Mouse (Mus musculus): ENCODE measurements around the gene Zmynd10. TPM values are rescaled to one million over a fixed set of nuclear protein-coding genes. Genes with fewer than 3 reads are reported as not detected.
A peak's percentile ranks its signal among the peaks of the same experiment; 100 is the strongest.

Zmynd10 gene
- total RNA-seq, 2 experiments from 2014 or later = 3.4 to 4.3 TPM

DNA sequence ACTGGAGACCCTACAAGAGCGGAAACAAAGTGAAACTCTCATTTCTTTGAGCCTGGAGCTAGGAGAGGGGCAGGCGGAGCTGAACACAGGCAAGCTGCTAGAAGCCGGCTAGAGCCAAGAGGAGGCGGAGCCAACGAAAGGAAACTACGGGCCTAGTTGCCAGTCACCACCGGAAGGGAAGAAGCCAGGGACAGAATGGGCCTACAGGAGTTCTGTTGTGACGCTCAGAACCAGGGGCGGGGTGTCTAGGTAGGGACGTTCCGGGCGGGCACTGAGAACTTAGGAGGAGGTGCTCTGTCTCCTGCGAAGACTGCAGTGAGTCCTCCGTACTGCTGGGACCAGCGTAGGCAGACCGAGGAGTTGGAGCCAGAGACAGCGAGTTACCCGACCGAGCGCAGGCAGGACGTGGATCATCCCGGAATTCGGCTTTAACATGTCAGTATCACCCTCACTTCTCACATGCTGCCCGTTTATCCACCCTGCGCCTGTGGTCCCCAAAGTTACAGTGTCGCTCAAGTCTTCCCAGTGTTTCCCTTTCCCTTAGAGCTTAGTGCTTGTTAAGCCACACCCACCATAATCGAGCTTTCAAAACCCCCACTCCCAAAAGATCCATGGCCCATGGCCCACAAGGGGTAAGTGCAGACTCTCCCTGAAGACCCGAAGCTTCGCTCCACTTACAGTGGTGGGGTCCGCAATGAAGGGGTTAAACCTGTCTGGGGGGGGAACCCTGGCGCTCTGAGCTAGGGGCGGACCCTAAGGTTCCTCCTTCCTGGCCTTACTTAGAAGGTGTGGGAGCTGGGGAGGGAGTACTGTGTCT, 33.6 kb downstream of the Zmynd10 start, which contains the start of gene Hyal3:
Gene Hyal3, plus strand, starts transcription at position 318 of the 817 bp plus-strand sequence.
- peak; percentile 88 to 90 for DNase-seq

GRCm38 (mm10) chr9:107581584-107581983, 34.5 kb downstream of the Zmynd10 start:
- no peak for DNase-seq

GRCm38 (mm10) chr9:107582509-107583062, 35.5 kb downstream of the Zmynd10 start:
- peak in 1 of 2 experiments; percentile 1 for DNase-seq

GRCm38 (mm10) chr9:107583174-107583573, 36.1 kb downstream of the Zmynd10 start:
- DNase-seq = peak in 1 of 2 experiments; percentile 1

DNA sequence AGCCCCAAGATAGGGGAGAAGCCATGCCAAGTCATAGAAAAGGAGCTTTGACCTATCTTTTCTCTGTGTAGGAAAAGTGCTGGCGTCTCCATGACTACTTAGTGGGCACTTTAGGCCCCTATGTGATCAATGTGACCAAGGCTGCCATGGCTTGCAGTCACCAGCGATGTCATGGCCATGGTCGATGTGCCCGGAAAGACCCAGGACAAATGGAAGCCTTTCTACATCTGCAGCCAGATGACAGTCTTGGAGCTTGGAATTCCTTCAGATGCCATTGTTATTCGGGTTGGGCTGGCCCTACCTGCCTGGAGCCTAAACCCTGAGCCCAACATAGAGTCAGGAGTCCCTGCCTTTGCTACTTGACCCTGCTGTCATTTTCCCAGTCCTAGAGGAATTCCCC, 39.4 kb downstream of the Zmynd10 start:
- no peak for DNase-seq

- peak; percentile 97 to 98 for DNase-seq
Observed at GRCm38 (mm10) chr9:107586974-107587832, 40.1 kb downstream of the Zmynd10 start, which contains the start of gene Ifrd2. Gene Ifrd2, plus strand, starts transcription at chr9:107587642.

DNA sequence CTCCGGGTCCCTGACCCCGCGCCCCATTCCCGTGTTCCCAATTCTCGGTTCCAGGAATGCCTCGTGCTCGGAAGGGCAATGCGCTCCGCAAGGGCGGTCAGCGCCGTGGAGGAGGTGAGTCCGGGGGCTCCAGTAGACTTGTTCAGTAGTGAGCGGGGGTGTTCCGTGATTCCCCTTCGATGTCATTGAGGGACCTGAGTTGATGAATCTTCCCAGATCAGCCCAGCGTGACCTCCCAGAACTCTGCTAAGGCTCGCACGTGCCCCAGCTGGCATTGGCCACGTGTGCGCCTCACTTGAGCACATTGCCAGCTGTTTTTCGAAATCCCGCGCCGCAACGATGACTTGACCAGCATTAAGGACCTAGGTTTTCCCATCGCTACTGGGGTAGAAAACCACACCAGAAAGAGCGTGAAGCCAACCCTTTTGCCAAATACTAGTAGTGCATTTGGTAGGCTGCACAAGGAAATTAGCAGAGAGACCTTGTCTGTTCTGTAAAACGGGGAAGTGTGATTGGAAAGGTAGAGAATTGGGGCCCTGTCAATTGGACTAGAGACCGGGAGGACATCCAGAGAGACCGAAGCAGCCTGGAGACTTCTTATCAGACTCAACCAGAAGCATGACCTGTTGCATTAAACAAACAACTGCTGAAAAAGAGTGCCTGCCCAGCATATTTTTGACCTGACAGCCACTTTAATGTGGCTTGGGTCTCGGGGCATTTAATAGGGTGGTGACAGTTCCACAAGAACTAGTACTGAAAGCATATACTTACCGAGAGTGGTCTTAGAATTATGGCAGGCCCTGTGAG, 40.9 kb downstream of the Zmynd10 start:
- DNase-seq = no peak

DNA sequence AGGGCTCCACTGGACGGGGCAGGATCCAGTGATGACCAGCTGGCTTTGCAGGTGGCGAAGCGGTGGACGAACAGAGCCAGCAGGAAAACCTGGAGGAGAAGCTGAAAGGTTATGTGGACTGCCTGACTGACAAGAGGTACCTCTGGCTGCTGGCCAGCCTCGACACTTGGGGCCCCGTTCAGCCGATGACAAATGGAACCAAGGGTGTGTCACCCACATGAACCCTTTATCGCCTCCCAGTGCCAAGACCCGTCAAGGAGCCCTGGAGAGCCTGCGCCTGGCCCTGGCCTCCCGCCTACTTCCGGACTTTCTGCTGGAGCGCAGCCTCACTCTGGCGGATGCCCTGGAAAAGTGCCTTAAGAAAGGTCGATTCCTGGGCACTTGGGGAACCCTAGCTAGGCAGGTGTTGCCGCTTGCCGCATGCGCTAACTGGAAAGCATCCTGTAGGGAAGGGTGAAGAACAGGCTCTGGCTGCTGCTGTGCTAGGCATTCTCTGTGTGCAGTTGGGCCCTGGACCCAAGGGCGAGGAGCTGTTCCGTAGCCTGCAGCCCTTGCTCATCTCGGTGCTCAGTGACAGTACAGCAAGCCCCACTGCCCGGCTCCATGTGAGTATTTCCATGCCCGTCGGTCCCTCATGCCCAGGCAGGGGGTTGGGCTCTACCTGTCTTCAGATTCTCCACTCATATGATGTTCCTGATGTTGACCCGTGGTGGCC, 43.1 kb downstream of the Zmynd10 start:
- DNase-seq = no peak

GRCm38 (mm10) chr9:107590773-107591060, 43.6 kb downstream of the Zmynd10 start:
- DNase-seq = no peak

GRCm38 (mm10) chr9:107593101-107593976, 46.2 kb downstream of the Zmynd10 start:
- DNase-seq = no peak

DNA sequence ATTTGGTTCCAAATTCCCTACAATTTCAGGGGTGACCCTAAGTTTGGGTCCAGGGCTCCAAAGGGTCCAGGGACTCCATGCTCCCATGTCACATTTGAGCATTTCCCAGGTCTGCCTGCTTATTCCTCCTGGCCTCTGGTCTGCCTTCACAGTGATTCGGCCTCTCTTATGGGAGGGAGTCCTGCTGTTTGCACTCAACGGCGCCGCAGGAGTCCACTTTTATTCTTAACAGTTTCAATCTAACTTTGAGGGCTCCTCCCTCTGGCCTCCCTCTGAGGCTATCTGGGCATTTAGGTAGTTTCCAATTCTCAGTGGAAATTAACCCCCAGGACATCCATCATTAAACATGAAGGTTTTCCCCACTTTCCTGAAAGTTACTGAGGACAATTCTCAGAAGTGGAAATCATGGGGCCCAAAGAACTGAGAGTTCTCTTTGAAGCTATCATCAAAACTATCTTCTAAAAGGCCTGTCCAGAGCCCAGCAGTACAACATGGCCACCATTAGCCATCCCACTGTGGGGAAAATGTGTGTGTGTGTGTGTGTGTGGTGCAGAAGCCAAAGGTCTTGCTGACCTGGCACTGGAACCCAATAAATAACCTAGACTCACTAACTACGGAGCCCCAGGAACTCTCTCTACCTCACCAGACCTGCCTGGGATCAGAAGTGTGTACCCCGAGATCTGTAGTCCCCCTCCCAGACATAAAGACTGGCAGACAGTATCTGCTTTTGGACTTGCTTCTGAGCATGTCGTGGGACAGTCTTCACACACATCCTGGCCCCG, 47.4 kb downstream of the Zmynd10 start:
- DNase-seq = no peak

DNA sequence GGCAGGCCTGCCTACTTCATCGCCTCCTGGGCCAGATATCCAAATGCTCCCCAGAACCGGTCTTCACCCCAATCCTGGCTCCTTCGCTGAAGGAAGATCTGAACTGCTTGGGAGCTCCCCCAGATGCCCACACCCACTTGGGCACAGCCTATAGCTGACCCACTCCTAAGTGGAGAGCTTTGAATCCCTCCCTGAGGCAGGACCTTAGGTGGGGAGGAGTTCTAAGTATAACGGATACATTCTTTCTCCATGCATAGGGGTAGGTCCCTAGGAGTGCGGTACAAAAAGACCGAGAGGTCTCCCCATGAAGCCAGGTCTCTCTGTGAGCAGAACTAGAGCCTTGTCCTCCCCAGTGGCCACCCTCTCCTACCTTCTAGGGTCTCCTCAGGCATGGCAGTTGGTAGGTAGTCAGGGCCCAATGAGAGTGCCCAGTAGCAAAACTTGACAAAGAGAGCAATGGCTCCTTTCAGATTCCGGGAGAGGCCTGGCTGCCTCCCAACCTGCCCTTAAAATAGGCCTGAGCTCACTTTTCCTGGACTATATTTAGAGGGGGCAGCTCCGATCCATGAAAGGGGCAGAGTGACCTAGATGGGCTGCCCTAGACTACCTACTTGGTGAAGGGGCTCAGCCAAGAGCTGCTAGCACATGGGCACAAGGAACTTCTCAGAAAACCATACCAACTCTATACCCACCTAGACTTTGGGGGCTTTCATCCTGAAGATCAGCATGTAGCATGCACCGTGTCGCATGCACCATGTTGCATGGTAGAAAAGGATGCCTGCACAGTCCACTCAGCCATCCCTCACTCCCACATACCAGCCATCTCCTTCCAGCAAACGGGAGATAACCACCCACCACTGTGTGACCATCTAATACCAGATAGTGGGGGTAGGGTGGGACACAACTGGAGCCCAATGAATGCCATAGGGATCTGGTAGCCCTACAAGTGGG, 49.8 kb downstream of the Zmynd10 start:
- DNase-seq = no peak

DNA sequence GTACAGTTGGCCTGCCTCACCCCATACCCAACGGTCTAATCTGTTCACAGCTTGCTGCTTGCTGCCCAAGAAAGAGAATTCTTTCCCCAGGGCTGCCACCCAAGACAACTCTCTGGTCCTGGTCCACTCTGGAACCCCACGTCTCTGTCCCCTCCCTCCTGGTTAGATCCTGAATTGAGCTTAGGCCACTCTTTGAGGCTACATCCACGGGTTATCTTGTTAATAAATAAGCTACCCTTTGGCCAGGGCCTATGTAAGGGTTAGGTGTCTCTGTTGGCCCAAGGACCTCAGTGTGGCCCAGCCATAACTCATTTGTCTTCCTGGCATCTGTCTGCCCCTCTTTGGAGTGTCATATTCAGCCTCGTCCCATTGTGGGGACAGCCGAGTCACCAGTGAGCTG, 51.3 kb downstream of the Zmynd10 start:
- DNase-seq = no peak

- no peak for DNase-seq
Observed at GRCm38 (mm10) chr9:107599433-107599832, 52.3 kb downstream of the Zmynd10 start.

DNA sequence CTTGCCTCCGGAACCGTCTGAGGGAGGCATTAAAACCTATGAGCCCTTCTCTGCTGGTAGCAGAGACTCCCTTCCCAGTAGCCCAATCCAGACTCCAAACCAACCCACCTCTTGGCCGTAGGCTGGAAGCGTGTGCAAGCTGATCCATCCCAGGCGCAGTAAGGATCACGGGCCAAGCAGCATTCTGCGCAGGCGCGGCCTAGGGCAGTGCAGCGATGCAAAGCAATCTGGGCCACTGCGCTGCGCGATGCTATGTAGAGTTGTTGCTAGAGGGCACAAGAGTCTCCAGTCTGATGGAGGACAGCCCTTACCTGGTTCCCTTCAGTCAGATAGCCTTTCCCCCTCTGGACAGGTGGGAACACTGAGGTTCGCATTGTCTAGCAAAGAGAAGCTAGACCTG, 52.7 kb downstream of the Zmynd10 start:
- DNase-seq = no peak

GRCm38 (mm10) chr9:107600745-107601144, 53.6 kb downstream of the Zmynd10 start:
- no peak for DNase-seq

Data from layer of hippocampus, postnatal 36 days (tissue).